Comparison of ENCODE assay signal across 9 mouse cellular contexts in genomic region chr17:56360451-56360850, GRCm38 (mm10). TPM values are rescaled to one million over a fixed set of nuclear protein-coding genes. Genes with fewer than 3 reads are reported as not detected.
DNase-seq lines count a peak whose midpoint lies in the region; ATAC-seq and TF ChIP-seq lines count a peak whose summit lies in the region.
"Had no signal": no experiment of that assay in that cellular context is flagged by ENCODE, and none has a peak within 500 bp of the region (broad histone marks: within the 10 kb centered on the region; RNA-seq: fewer than 3 reads in every experiment).

No protein-coding gene starts in this region.

- H3K4me2 ChIP-seq in limb, embryonic 15.5 days: no peak overlapping the region
- H3K4me2 ChIP-seq: liver, embryonic 11.5 days had no signal

- 58% methylated on average over 8 of the region's 8 CpGs for WGBS in limb, embryonic 15.5 days
- 93% methylated on average over 8 of the region's 8 CpGs for WGBS in thymus, adult 2 months

- H3K4me1 ChIP-seq in limb, embryonic 15.5 days: no peaks in the 10 kb centered on the region
- peaks cover 10% of the 10 kb centered on the region for H3K4me1 ChIP-seq in thymus, adult 2 months (replicated peaks; ENCODE audit: control insufficient read depth, insufficient read depth, low read length)

- peaks cover 84% of the 10 kb centered on the region for H3K36me3 ChIP-seq in limb, embryonic 15.5 days
- peaks cover 3% of the 10 kb centered on the region; the same call in 1 of the 2 replicates for H3K36me3 ChIP-seq in thymus, adult 2 months (ENCODE audit: control insufficient read depth, insufficient read depth, low read length)

- no peak for TF ChIP-seq POLR2A in thymus, adult 2 months (IDR thresholded peaks at IDR 0.05; ENCODE audit: control insufficient read depth, extremely low read depth, insufficient read depth, low read length, poor library complexity)

- H3K27ac ChIP-seq in limb, embryonic 15.5 days: no peak overlapping the region
- H3K27ac ChIP-seq in thymus, adult 2 months (ENCODE audit: control insufficient read depth, insufficient read depth, low read length): no peak overlapping the region

- no peak for DNase-seq in frontal cortex, postnatal 14 days (ENCODE audit: low spot score in 2 of 2)
- DNase-seq in Muller cell, postnatal 12 days (ENCODE audit: inconsistent ontology term): peak; percentile 94
- peak; percentile 68 to 77 for DNase-seq in cerebellum, postnatal 14 days
- DNase-seq in thymus, adult 2 months: no peak
- DNase-seq in left cerebral cortex, adult 11 months (ENCODE audit: low spot score): no peak
- no peak for DNase-seq in lung, postnatal 36 days

- H3K9ac ChIP-seq in limb, embryonic 15.5 days: 0 out of 2 replicates have a peak overlapping the region, but pooled peaks have one; percentile 1

- no peaks in the 10 kb centered on the region for H3K9me3 ChIP-seq in limb, embryonic 15.5 days

- H3K4me3 ChIP-seq in limb, embryonic 15.5 days: no peak overlapping the region
- H3K4me3 ChIP-seq in thymus, adult 2 months (ENCODE audit: control insufficient read depth, insufficient read depth, low read length): no peak overlapping the region

- no peak for TF ChIP-seq CTCF in thymus, adult 2 months (IDR thresholded peaks at IDR 0.05; ENCODE audit: borderline replicate concordance, control insufficient read depth, extremely low read depth, insufficient read depth, low read length, poor library complexity)

- ATAC-seq in frontal cortex, adult (ENCODE audit: low TSS enrichment): peak; percentile 22; the same call in 1 of the 2 replicates
- ATAC-seq in limb, embryonic 15.5 days (ENCODE audit: insufficient number of reproducible peaks, low FRiP score, low TSS enrichment, low read depth): no peak

- H3K27me3 ChIP-seq in limb, embryonic 15.5 days: no peaks in the 10 kb centered on the region
- H3K27me3 ChIP-seq in thymus, adult 2 months (ENCODE audit: control insufficient read depth, insufficient read depth, low read length): no peaks in the 10 kb centered on the region

RNA-seq across cellular contexts. Expression of gene Kdm4b, which starts 34.6 kb away (rescaled TPM):
- 35.9 and 37.3 TPM in 2 replicates for polyA plus RNA-seq in limb, embryonic 15.5 days (2015; fragmentation: Nextera tagmentation; extraction: Ambion mirVana)
- polyA plus RNA-seq in thymus, adult 2 months (2012; rRNA removed): 94.1 and 117 TPM in 2 replicates

RNA-seq across cellular contexts. Expression of gene Uhrf1, which starts 57.3 kb away (rescaled TPM):
- 107 and 108 TPM in 2 replicates for polyA plus RNA-seq in limb, embryonic 15.5 days (2015; fragmentation: Nextera tagmentation; extraction: Ambion mirVana)
- polyA plus RNA-seq in thymus, adult 2 months (2012; rRNA removed): 154 and 258 TPM in 2 replicates

Comparison
In these comparisons a context has a peak if more than half of its experiments do, and no peak if none do; other contexts are left out.
1. DNase-seq: peak in Muller cell, postnatal 12 days (single experiment) and cerebellum, postnatal 14 days (2 of 2); none in frontal cortex, postnatal 14 days (0 of 2), thymus, adult 2 months (single experiment), left cerebral cortex, adult 11 months (single experiment) and lung, postnatal 36 days (single experiment).